Mouse (Mus musculus) heart, embryonic 14.5 days (tissue): ENCODE measurements around the gene Pik3ap1. TPM values are rescaled to one million over a fixed set of nuclear protein-coding genes. Genes with fewer than 3 reads are reported as not detected.

Source experiments
- ATAC-seq: fragments of 200-750 bp; cut with Nextera tagmentation; 2 replicates; pipeline ENCODE4 v1.8.0; 2017; ENCODE audit warnings: low read depth, moderate TSS enrichment; ENCODE audit not compliant: insufficient number of reproducible peaks, insufficient read depth, low FRiP score
- H3K27ac ChIP-seq, 2 experiments: fragments of 200-500 bp in 1 of 2; fragments of 300-500 bp in 1 of 2; sonication (generic) in 1 of 2; replicated peaks in 1 of 2; 2 replicates each; pipeline ENCODE4 v1.5.1; 2012 to 2014; ENCODE audit warnings: low read depth in 2 of 2, low read length in 2 of 2, control low read depth in 1 of 2, mild to moderate bottlenecking in 1 of 2, mixed read lengths in 1 of 2; ENCODE audit not compliant: control insufficient read depth in 1 of 2, insufficient read depth in 1 of 2
- H3K27me3 ChIP-seq: fragments of 300-500 bp; sonication (generic); 2 replicates; pipeline ENCODE4 v1.6.1; 2014; ENCODE audit warnings: mild to moderate bottlenecking, low read length, control low read depth; ENCODE audit not compliant: control insufficient read depth, insufficient read depth
- H3K36me3 ChIP-seq: fragments of 300-500 bp; sonication (generic); 2 replicates; pipeline ENCODE4 v1.6.1; 2014; ENCODE audit warnings: mild to moderate bottlenecking, control low read depth, low read length, mixed read lengths; ENCODE audit not compliant: control insufficient read depth, insufficient read depth
- H3K4me1 ChIP-seq, 2 experiments: fragments of 200-500 bp in 1 of 2; fragments of 300-500 bp in 1 of 2; sonication (generic) in 1 of 2; 2 replicates each; pipeline ENCODE4 v1.6.1; 2012 to 2014; ENCODE audit warnings: low read length in 2 of 2, control low read depth in 1 of 2, mixed read lengths in 1 of 2; ENCODE audit not compliant: control insufficient read depth in 2 of 2, insufficient read depth in 2 of 2
- H3K4me2 ChIP-seq: fragments of 300-500 bp; sonication (generic); 2 replicates; pipeline ENCODE4 v1.6.1; 2014; ENCODE audit warnings: mild to moderate bottlenecking, low read length
- H3K4me3 ChIP-seq, 2 experiments: fragments of 200-500 bp in 1 of 2; fragments of 300-500 bp in 1 of 2; sonication (generic) in 1 of 2; 2 replicates each; pipeline ENCODE4 v1.5.1; 2012 to 2014; ENCODE audit warnings: low read length in 2 of 2, mild to moderate bottlenecking in 2 of 2, control low read depth in 1 of 2, low read depth in 1 of 2, moderate library complexity in 1 of 2; ENCODE audit not compliant: control insufficient read depth in 1 of 2, insufficient read depth in 1 of 2
- H3K9ac ChIP-seq: fragments of 300-500 bp; sonication (generic); 2 replicates; pipeline ENCODE4 v1.6.1; 2014; ENCODE audit warnings: mild to moderate bottlenecking, low read length
- H3K9me3 ChIP-seq: fragments of 300-500 bp; sonication (generic); 2 replicates; pipeline ENCODE4 v1.6.1; 2016; ENCODE audit warnings: low read length, control low read depth; ENCODE audit not compliant: control insufficient read depth
- WGBS: fragments of 180-500 bp; shearing (Covaris S2); extraction: QIAGEN DNeasy Blood & Tissue Kit; methylation state at CpG from one replicate; pipeline ENCODE4 v1.1.7; 2014; 5-methylcytosine and 5-hydroxymethylcytosine counted together
- polyA plus RNA-seq: library from polyadenylated mRNA; unstranded; fragments of >200 nt; fragmentation: Nextera tagmentation; extraction: Ambion mirVana; gene quantifications from 2 replicates; pipeline ENCODE4 v1.2.1, GENCODE M21; 2014

Pik3ap1 gene
- polyA plus RNA-seq, 1 experiment from 2014 or later, result 1.3 TPM

GRCm38 (mm10) chr19:41342592-41343090 lies 42.3 kb downstream of the Pik3ap1 start:
- no peak overlapping the region for H3K4me2 ChIP-seq
- no peak overlapping the region for H3K27ac ChIP-seq
- ATAC-seq, result no peak
- H3K9me3 ChIP-seq, result no peaks in the 10 kb centered on the region
- H3K36me3 ChIP-seq, result no peaks in the 10 kb centered on the region
- no peak overlapping the region for H3K4me3 ChIP-seq
- WGBS, result 84% methylated on average over 6 of the region's 6 CpGs
- H3K4me1 ChIP-seq, result peaks cover 5 to 9% of the 10 kb centered on the region in 2 experiments; a peak in 2 of 4 replicates
- H3K27me3 ChIP-seq, result no peaks in the 10 kb centered on the region
- no peak overlapping the region for H3K9ac ChIP-seq

GRCm38 (mm10) chr19:41341677-41342076 lies 43.2 kb downstream of the Pik3ap1 start:
- no peak overlapping the region for H3K4me2 ChIP-seq
- H3K27ac ChIP-seq, result no peak overlapping the region
- no peak for ATAC-seq

GRCm38 (mm10) chr19:41339020-41339836 lies 45.7 kb downstream of the Pik3ap1 start:
- ATAC-seq, result no peak
- Histone ChIP-seq H3K4me3 (no peak overlapping the region), H3K27me3 (no peaks in the 10 kb centered on the region), H3K9me3 (no peaks in the 10 kb centered on the region), H3K27ac (no peak overlapping the region), H3K4me2 (no peak overlapping the region), H3K9ac (no peak overlapping the region), H3K4me1 (peaks cover 5% of the 10 kb centered on the region in 2 experiments; a peak in 1 of 4 replicates), H3K36me3 (no peaks in the 10 kb centered on the region)
- WGBS, result 43% methylated on average over 21 of the region's 21 CpGs

More at GRCm38 (mm10) chr19:41341677-41342076, 43.2 kb downstream of the Pik3ap1 start:
- no peaks in the 10 kb centered on the region for H3K9me3 ChIP-seq
- H3K4me1 ChIP-seq, result peaks cover 5 to 9% of the 10 kb centered on the region in 2 experiments; a peak in 2 of 4 replicates
- no peaks in the 10 kb centered on the region for H3K27me3 ChIP-seq
- no peaks in the 10 kb centered on the region for H3K36me3 ChIP-seq
- WGBS, result 79% methylated on average over 5 of the region's 5 CpGs
- no peak overlapping the region for H3K4me3 ChIP-seq
- no peak overlapping the region for H3K9ac ChIP-seq

GRCm38 (mm10) chr19:41338379-41338778 lies 46.5 kb downstream of the Pik3ap1 start:
- no peaks in the 10 kb centered on the region for H3K36me3 ChIP-seq
- H3K4me1 ChIP-seq, result peaks cover 5% of the 10 kb centered on the region in 2 experiments; a peak in 1 of 4 replicates
- H3K4me3 ChIP-seq, result no peak overlapping the region
- H3K9ac ChIP-seq, result no peak overlapping the region
- no peak overlapping the region for H3K27ac ChIP-seq
- H3K9me3 ChIP-seq, result no peaks in the 10 kb centered on the region
- 86% methylated on average over 6 of the region's 6 CpGs for WGBS
- no peak overlapping the region for H3K4me2 ChIP-seq
- no peaks in the 10 kb centered on the region for H3K27me3 ChIP-seq
- ATAC-seq, result no peak

GRCm38 (mm10) chr19:41335721-41336120 lies 49.2 kb downstream of the Pik3ap1 start:
- Histone ChIP-seq H3K36me3 (no peaks in the 10 kb centered on the region), H3K27me3 (no peaks in the 10 kb centered on the region), H3K9ac (no peak overlapping the region), H3K4me2 (no peak overlapping the region), H3K27ac (no peak overlapping the region), H3K9me3 (no peaks in the 10 kb centered on the region), H3K4me1 (peaks cover 5% of the 10 kb centered on the region in 2 experiments; a peak in 1 of 4 replicates), H3K4me3 (no peak overlapping the region)
- WGBS, result 73% methylated on average over 3 of the region's 3 CpGs
- no peak for ATAC-seq

- Histone ChIP-seq H3K36me3 (no peaks in the 10 kb centered on the region), H3K4me1 (no peaks in the 10 kb centered on the region), H3K27me3 (no peaks in the 10 kb centered on the region), H3K27ac (no peak overlapping the region), H3K9me3 (no peaks in the 10 kb centered on the region; the same call in 1 of the 2 replicates), H3K4me3 (no peak overlapping the region), H3K4me2 (no peak overlapping the region), H3K9ac (no peak overlapping the region)
- WGBS, result 57% methylated on average over 8 of the region's 8 CpGs
- ATAC-seq, result no peak
Observed at GRCm38 (mm10) chr19:41332986-41333385, 51.9 kb downstream of the Pik3ap1 start.

- Histone ChIP-seq H3K4me2 (no peak overlapping the region), H3K4me1 (no peaks in the 10 kb centered on the region), H3K27ac (no peak overlapping the region), H3K9me3 (no peaks in the 10 kb centered on the region; the same call in 1 of the 2 replicates), H3K27me3 (no peaks in the 10 kb centered on the region), H3K36me3 (no peaks in the 10 kb centered on the region), H3K9ac (no peak overlapping the region), H3K4me3 (no peak overlapping the region)
- WGBS, result 81% methylated on average over 12 of the region's 12 CpGs
- no peak for ATAC-seq
Observed at GRCm38 (mm10) chr19:41332228-41332627, 52.7 kb downstream of the Pik3ap1 start.
